Mouse (Mus musculus) kidney, embryonic 15.5 days (tissue): Measurements from ENCODE around the gene Klf5. TPM values are rescaled to one million over a fixed set of nuclear protein-coding genes. Genes with fewer than 3 reads are reported as not detected.
A peak's percentile ranks its signal among the peaks of the same experiment; 100 is the strongest.

Experiments
- ATAC-seq: fragments of 200-750 bp; cut with Nextera tagmentation; replicated peaks from 2 replicates; pipeline ENCODE4 v1.8.0; 2017; ENCODE audit warnings: moderate TSS enrichment; ENCODE audit not compliant: low FRiP score
- H3K27ac ChIP-seq: fragments of 300-500 bp; sonication (generic); 2 replicates; pipeline ENCODE4 v1.5.1; 2015; ENCODE audit warnings: mild to moderate bottlenecking, inconsistent platforms
- H3K27me3 ChIP-seq: fragments of 300-500 bp; sonication (generic); 2 replicates; pipeline ENCODE4 v1.6.1; 2015; ENCODE audit warnings: inconsistent platforms
- H3K36me3 ChIP-seq: fragments of 300-500 bp; sonication (generic); 2 replicates; pipeline ENCODE4 v1.6.1; 2015; ENCODE audit warnings: inconsistent platforms
- H3K4me1 ChIP-seq: fragments of 300-500 bp; sonication (generic); 2 replicates; pipeline ENCODE4 v1.6.1; 2015; ENCODE audit warnings: inconsistent platforms
- H3K4me2 ChIP-seq: fragments of 300-500 bp; sonication (generic); 2 replicates; pipeline ENCODE4 v1.6.1; 2015; ENCODE audit warnings: moderate library complexity, mild to moderate bottlenecking, inconsistent platforms
- H3K4me3 ChIP-seq: fragments of 300-500 bp; sonication (generic); replicated peaks from 2 replicates; pipeline ENCODE4 v1.5.1; 2015; ENCODE audit warnings: mild to moderate bottlenecking, inconsistent platforms
- H3K9ac ChIP-seq: fragments of 300-500 bp; sonication (generic); 2 replicates; pipeline ENCODE4 v1.6.1; 2015; ENCODE audit warnings: mild to moderate bottlenecking, inconsistent platforms
- H3K9me3 ChIP-seq: fragments of 300-500 bp; sonication (generic); replicated peaks from 2 replicates; pipeline ENCODE4 v1.6.1; 2016; ENCODE audit warnings: inconsistent platforms
- WGBS: fragments of 180-500 bp; shearing (Covaris S2); methylation state at CpG from one replicate; pipeline ENCODE4 v1.1.7; 2015; ENCODE audit warnings: mixed read lengths; 5-methylcytosine and 5-hydroxymethylcytosine counted together
- polyA plus RNA-seq: library from polyadenylated mRNA; unstranded; fragments of >200 nt; fragmentation: Nextera tagmentation; extraction: Ambion mirVana; gene quantifications from 2 replicates; pipeline ENCODE4 v1.2.1, GENCODE M21; 2015

Klf5 gene
- polyA plus RNA-seq, 1 experiment from 2014 or later, result 8.6 TPM

- Histone ChIP-seq H3K9ac (no peak overlapping the region), H3K4me3 (no peak overlapping the region), H3K4me2 (no peak overlapping the region), H3K9me3 (no peaks in the 10 kb centered on the region), H3K27ac (no peak overlapping the region), H3K27me3 (no peaks in the 10 kb centered on the region), H3K4me1 (no peaks in the 10 kb centered on the region), H3K36me3 (peaks cover 8% of the 10 kb centered on the region)
- no peak for ATAC-seq
- 98% methylated on average over 4 of the region's 4 CpGs for WGBS
Measured at GRCm38 (mm10) chr14:99316275-99316674, 17.8 kb downstream of the Klf5 start.

- no peak for ATAC-seq
- Histone ChIP-seq H3K27me3 (no peaks in the 10 kb centered on the region), H3K4me2 (no peak overlapping the region), H3K4me1 (0 out of 2 replicates have a peak, but pooled peaks cover 2% of the 10 kb centered on the region), H3K27ac (no peak overlapping the region), H3K4me3 (no peak overlapping the region), H3K9me3 (no peaks in the 10 kb centered on the region), H3K36me3 (no peaks in the 10 kb centered on the region), H3K9ac (no peak overlapping the region)
- WGBS, result 79% methylated on average over 5 of the region's 5 CpGs
Measured at GRCm38 (mm10) chr14:99320736-99321135, 22.2 kb downstream of the Klf5 start.

- ATAC-seq, result no peak
- no peak overlapping the region for H3K27ac ChIP-seq
- H3K4me3 ChIP-seq, result no peak overlapping the region
- H3K9me3 ChIP-seq, result no peaks in the 10 kb centered on the region
- no peaks in the 10 kb centered on the region for H3K36me3 ChIP-seq
- no peak overlapping the region for H3K9ac ChIP-seq
- H3K27me3 ChIP-seq, result no peaks in the 10 kb centered on the region
- WGBS, result 89% methylated on average over 10 of the region's 10 CpGs
- 0 out of 2 replicates have a peak, but pooled peaks cover 2% of the 10 kb centered on the region for H3K4me1 ChIP-seq
- H3K4me2 ChIP-seq, result no peak overlapping the region
Measured at GRCm38 (mm10) chr14:99323376-99323775, 24.9 kb downstream of the Klf5 start.

GRCm38 (mm10) chr14:99324523-99324922 is 26.0 kb downstream of the Klf5 start:
- peak; percentile 33; the same call in 1 of the 2 replicates for ATAC-seq
- 70% methylated on average over 4 of the region's 4 CpGs for WGBS

GRCm38 (mm10) chr14:99325597-99326472 is 27.3 kb downstream of the Klf5 start:
- Histone ChIP-seq H3K4me3 (no peak overlapping the region), H3K4me1 (0 out of 2 replicates have a peak, but pooled peaks cover 2% of the 10 kb centered on the region), H3K36me3 (no peaks in the 10 kb centered on the region), H3K4me2 (no peak overlapping the region), H3K27ac (no peak overlapping the region), H3K9me3 (no peaks in the 10 kb centered on the region), H3K9ac (no peak overlapping the region), H3K27me3 (no peaks in the 10 kb centered on the region)
- WGBS, result 82% methylated on average over 12 of the region's 12 CpGs
- no peak for ATAC-seq

More at GRCm38 (mm10) chr14:99324523-99324922, 26.0 kb downstream of the Klf5 start:
- no peaks in the 10 kb centered on the region for H3K27me3 ChIP-seq
- H3K27ac ChIP-seq, result no peak overlapping the region
- no peak overlapping the region for H3K4me2 ChIP-seq
- H3K9me3 ChIP-seq, result no peaks in the 10 kb centered on the region
- no peaks in the 10 kb centered on the region for H3K36me3 ChIP-seq
- H3K4me1 ChIP-seq, result 0 out of 2 replicates have a peak, but pooled peaks cover 2% of the 10 kb centered on the region
- no peak overlapping the region for H3K4me3 ChIP-seq
- H3K9ac ChIP-seq, result no peak overlapping the region

GRCm38 (mm10) chr14:99336598-99336997 is 38.1 kb downstream of the Klf5 start:
- Histone ChIP-seq H3K4me1 (peaks cover 4% of the 10 kb centered on the region; the same call in 1 of the 2 replicates), H3K4me2 (no peak overlapping the region), H3K9me3 (no peaks in the 10 kb centered on the region), H3K27me3 (no peaks in the 10 kb centered on the region), H3K36me3 (no peaks in the 10 kb centered on the region), H3K27ac (no peak overlapping the region), H3K9ac (no peak overlapping the region), H3K4me3 (no peak overlapping the region)
- 82% methylated on average over 3 of the region's 3 CpGs for WGBS
- ATAC-seq, result no peak

GRCm38 (mm10) chr14:99339021-99339420 is 40.5 kb downstream of the Klf5 start:
- H3K4me2 ChIP-seq, result no peak overlapping the region
- H3K9me3 ChIP-seq, result no peaks in the 10 kb centered on the region
- no peak for ATAC-seq
- peaks cover 4% of the 10 kb centered on the region; the same call in 1 of the 2 replicates for H3K4me1 ChIP-seq
- H3K36me3 ChIP-seq, result no peaks in the 10 kb centered on the region
- no peaks in the 10 kb centered on the region for H3K27me3 ChIP-seq
- no peak overlapping the region for H3K4me3 ChIP-seq
- no peak overlapping the region for H3K9ac ChIP-seq
- WGBS, result 63% methylated on average over 8 of the region's 8 CpGs
- no peak overlapping the region for H3K27ac ChIP-seq

- Histone ChIP-seq H3K27ac (no peak overlapping the region), H3K27me3 (no peaks in the 10 kb centered on the region), H3K36me3 (no peaks in the 10 kb centered on the region), H3K4me1 (peaks cover 4% of the 10 kb centered on the region; the same call in 1 of the 2 replicates), H3K4me3 (no peak overlapping the region), H3K9ac (no peak overlapping the region), H3K4me2 (no peak overlapping the region), H3K9me3 (no peaks in the 10 kb centered on the region)
- ATAC-seq, result no peak
- WGBS, result 9% methylated on average over 9 of the region's 9 CpGs
Measured at GRCm38 (mm10) chr14:99339681-99340522, 41.4 kb downstream of the Klf5 start.

- Histone ChIP-seq H3K9ac (no peak overlapping the region), H3K4me3 (no peak overlapping the region), H3K27me3 (no peaks in the 10 kb centered on the region), H3K27ac (no peak overlapping the region), H3K4me2 (no peak overlapping the region), H3K36me3 (no peaks in the 10 kb centered on the region), H3K9me3 (no peaks in the 10 kb centered on the region), H3K4me1 (peaks cover 4% of the 10 kb centered on the region; the same call in 1 of the 2 replicates)
- WGBS, result 69% methylated on average over 1 of the region's 1 CpGs
- ATAC-seq, result no peak
Measured at GRCm38 (mm10) chr14:99340703-99341102, 42.2 kb downstream of the Klf5 start.

- Histone ChIP-seq H3K36me3 (no peaks in the 10 kb centered on the region), H3K4me2 (no peak overlapping the region), H3K27me3 (no peaks in the 10 kb centered on the region), H3K4me1 (0 out of 2 replicates have a peak, but pooled peaks cover 2% of the 10 kb centered on the region), H3K27ac (no peak overlapping the region), H3K9me3 (no peaks in the 10 kb centered on the region), H3K4me3 (no peak overlapping the region), H3K9ac (no peak overlapping the region)
- 55% methylated on average over 13 of the region's 13 CpGs for WGBS
- ATAC-seq, result no peak
Measured at GRCm38 (mm10) chr14:99348175-99348764, 49.8 kb downstream of the Klf5 start.

- no peak for ATAC-seq
- no peak overlapping the region for H3K27ac ChIP-seq
- H3K4me3 ChIP-seq, result no peak overlapping the region
- 71% methylated on average over 6 of the region's 6 CpGs for WGBS
- H3K4me1 ChIP-seq, result 0 out of 2 replicates have a peak, but pooled peaks cover 2% of the 10 kb centered on the region
- no peaks in the 10 kb centered on the region for H3K27me3 ChIP-seq
- no peaks in the 10 kb centered on the region for H3K36me3 ChIP-seq
- H3K4me2 ChIP-seq, result no peak overlapping the region
- H3K9me3 ChIP-seq, result no peaks in the 10 kb centered on the region
- H3K9ac ChIP-seq, result no peak overlapping the region
Measured at GRCm38 (mm10) chr14:99349606-99350005, 51.1 kb downstream of the Klf5 start.
